Mouse (Mus musculus) kidney, postnatal 10 days (tissue): ENCODE results near the gene Tgfb1i1.

Experiments used
- DNase-seq: peaks from one replicate; pipeline ENCODE4 v3.0.0; 2021; ENCODE audit warnings: mixed read lengths

The Tgfb1i1 gene

GRCm38 (mm10) chr7:128246496-128247391 is at the start of gene Tgfb1i1:
Gene Tgfb1i1, plus strand, starts transcription at chr7:128246812.
- DNase-seq = peak; percentile 85

- no peak for DNase-seq
These were observed 45.0 kb upstream of the Tgfb1i1 start for GRCm38 (mm10) chr7:128201607-128202006.

GRCm38 (mm10) chr7:128203071-128203470 is 43.5 kb upstream of the Tgfb1i1 start:
- no peak for DNase-seq

- DNase-seq = no peak
These were observed 42.4 kb upstream of the Tgfb1i1 start for GRCm38 (mm10) chr7:128204179-128204578.

GRCm38 (mm10) chr7:128205695-128206094 is 40.9 kb upstream of the Tgfb1i1 start:
- DNase-seq = no peak

GRCm38 (mm10) chr7:128206152-128206551 is 40.5 kb upstream of the Tgfb1i1 start, which contains the start of gene Cox6a2:
Gene Cox6a2, minus strand, starts transcription at chr7:128206387.
- DNase-seq = no peak

- DNase-seq = peak; percentile 76
These were observed 38.4 kb upstream of the Tgfb1i1 start for GRCm38 (mm10) chr7:128208187-128208586.

GRCm38 (mm10) chr7:128209826-128210225 is 36.8 kb upstream of the Tgfb1i1 start:
- DNase-seq = peak; percentile 14

- DNase-seq = no peak
These were observed 26.7 kb upstream of the Tgfb1i1 start for GRCm38 (mm10) chr7:128219952-128220351.

- DNase-seq = no peak
These were observed 25.7 kb upstream of the Tgfb1i1 start for GRCm38 (mm10) chr7:128220936-128221335.

- no peak for DNase-seq
These were observed 14.9 kb upstream of the Tgfb1i1 start for GRCm38 (mm10) chr7:128231741-128232140.

GRCm38 (mm10) chr7:128234796-128235195 is 11.8 kb upstream of the Tgfb1i1 start:
- no peak for DNase-seq

GRCm38 (mm10) chr7:128235481-128235880 is 11.1 kb upstream of the Tgfb1i1 start:
- no peak for DNase-seq

GRCm38 (mm10) chr7:128236426-128236825 is 10.2 kb upstream of the Tgfb1i1 start:
- DNase-seq = no peak

- DNase-seq = peak; percentile 92
These were observed 9.6 kb upstream of the Tgfb1i1 start, which contains the start of gene Armc5 for GRCm38 (mm10) chr7:128236856-128237592. Gene Armc5, plus strand, starts transcription at chr7:128237342.

- no peak for DNase-seq
These were observed 9.1 kb upstream of the Tgfb1i1 start for GRCm38 (mm10) chr7:128237593-128237926.

GRCm38 (mm10) chr7:128237927-128238778 is 8.5 kb upstream of the Tgfb1i1 start, which contains the start of gene 9130023H24Rik:
Gene 9130023H24Rik, minus strand, starts transcription at chr7:128238031.
- peak; percentile 100 for DNase-seq

GRCm38 (mm10) chr7:128238991-128239390 is 7.6 kb upstream of the Tgfb1i1 start:
- DNase-seq = peak; percentile 62

GRCm38 (mm10) chr7:128240131-128240784 is 6.4 kb upstream of the Tgfb1i1 start:
- no peak for DNase-seq

GRCm38 (mm10) chr7:128242331-128242730 is 4.3 kb upstream of the Tgfb1i1 start:
- no peak for DNase-seq

- no peak for DNase-seq
These were observed 2.7 kb upstream of the Tgfb1i1 start for GRCm38 (mm10) chr7:128243921-128244320.

GRCm38 (mm10) chr7:128244410-128245025 is 2.1 kb upstream of the Tgfb1i1 start:
- DNase-seq = no peak
